Mouse (Mus musculus): ENCODE measurements around the gene Plagl2.
A peak's percentile ranks its signal among the peaks of the same experiment; 100 is the strongest.
"Not testable (repeated sequence)": the region's sequence is repeated elsewhere in the genome, so short reads cannot be mapped to it uniquely, and the experiment has no call there.

Gene Plagl2

DNA sequence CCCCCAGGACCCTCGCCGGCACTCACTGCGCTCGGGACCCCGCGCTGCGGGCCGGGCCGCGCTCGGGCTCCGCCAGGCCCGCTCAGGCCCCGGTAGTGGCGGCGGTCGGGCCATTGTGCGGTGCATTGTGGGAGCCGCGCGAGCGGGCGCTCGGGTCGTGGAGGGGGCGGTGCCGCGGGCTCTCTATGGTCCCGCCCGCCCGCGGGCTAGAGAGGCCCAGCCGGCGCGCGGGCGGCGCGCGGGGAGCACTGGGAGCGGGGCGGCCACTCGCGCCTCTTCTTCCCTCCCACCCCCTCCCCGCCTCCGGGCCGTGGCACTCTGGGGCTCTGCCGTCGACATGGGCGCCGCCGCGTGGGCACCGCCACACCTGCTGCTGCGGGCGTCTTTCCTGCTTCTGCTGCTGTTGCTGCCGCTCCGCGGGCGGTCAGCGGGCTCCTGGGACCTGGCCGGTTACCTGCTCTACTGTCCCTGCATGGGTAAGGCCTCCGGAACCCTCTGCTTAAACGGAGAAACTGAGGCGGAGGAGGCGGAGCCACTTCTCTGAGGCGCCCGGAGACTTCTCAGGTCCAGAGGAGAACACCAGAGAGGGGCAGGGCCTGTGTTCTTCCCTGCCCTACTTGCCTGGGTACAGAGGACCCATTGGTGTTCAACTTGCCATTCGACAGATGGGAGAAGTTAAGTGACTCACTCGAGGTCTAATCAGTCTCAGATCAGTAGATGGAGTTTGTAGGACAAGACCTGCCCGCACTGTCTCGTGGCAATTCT is at the start of gene Plagl2, which contains the start of gene Pofut1:
Gene Plagl2, minus strand, starts transcription at position 177 of the 765 bp plus-strand sequence.
Gene Pofut1, plus strand, starts transcription at position 284 of the 765 bp plus-strand sequence.
- DNase-seq = peak; percentile 94

DNA sequence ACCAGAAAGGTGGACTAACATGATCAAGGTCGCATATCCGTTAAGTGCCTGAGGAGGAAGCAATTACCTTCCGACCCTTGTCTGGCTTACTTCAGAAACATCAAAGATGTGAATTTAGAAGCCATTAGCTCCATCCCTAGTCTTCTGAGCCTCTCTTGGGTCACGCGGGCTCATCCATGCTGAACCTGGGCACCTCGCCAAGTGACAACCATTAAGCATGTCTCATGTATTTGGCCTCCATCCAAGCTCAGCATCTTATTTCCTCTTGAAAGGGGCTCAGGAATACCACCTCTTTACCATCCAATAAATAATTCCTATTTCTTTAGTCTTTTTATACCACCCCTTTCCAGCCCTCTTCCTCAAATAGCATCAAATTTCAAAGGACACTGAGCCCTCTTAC is 46.6 kb upstream of the Plagl2 start:
- DNase-seq = peak; percentile 81

DNA sequence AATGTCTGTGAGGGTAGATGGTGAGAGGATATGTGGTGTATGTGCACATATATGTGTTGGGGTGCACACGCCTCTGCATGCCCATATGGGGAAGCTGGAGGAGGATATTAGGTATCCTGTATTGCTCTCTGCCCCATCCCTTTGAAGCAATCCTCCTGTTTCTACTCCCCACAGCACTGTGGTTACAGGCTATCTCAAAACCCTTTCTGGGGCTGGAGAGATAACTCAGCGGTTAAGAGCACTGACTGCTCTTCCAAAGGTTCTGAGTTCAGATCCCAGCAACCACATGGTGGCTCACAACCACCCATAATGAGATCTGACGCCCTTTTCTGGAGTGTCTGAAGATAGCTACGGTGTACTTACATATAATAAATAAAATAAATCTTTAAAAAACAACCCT is 45.3 kb upstream of the Plagl2 start:
- no peak for DNase-seq

DNA sequence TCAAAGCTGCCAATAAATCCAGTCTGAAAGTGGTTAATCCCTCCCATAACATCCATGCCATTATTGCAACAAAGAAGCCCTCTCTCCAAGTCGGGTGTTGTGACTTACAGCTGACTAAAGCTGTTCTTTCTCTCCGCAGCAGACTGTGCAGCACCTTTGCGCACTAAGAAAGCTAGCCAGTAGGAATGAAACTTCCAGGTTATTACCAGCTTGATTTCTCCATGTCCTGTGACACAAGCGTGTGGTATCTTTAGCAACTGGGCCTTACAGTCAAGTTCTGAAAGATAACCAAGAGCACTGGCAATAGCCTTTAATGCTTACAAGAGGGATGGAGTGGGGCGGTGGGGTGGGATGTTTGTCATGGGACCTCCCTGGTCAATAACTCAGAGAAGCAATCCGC is 42.7 kb upstream of the Plagl2 start:
- no peak for DNase-seq

DNA sequence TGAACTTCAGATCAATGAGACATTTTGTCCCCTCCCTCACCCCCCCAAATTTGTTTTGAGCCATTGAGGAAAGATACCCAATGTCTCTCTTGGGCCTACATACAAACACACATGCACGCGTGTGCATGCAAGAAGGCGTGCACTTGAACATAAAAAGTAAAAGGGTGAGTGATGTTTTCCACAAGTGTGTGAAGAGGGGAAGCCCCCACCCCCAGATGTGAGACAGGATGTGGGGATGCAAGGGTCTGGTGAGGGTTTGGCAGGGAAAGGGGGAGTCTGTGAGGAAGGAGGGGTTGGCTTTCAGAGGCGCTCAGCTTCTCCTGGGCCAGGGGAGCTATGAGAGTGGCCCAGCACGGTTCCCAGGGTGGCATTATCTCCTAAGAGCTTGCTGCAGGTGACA is 37.1 kb upstream of the Plagl2 start:
- DNase-seq = no peak

DNA sequence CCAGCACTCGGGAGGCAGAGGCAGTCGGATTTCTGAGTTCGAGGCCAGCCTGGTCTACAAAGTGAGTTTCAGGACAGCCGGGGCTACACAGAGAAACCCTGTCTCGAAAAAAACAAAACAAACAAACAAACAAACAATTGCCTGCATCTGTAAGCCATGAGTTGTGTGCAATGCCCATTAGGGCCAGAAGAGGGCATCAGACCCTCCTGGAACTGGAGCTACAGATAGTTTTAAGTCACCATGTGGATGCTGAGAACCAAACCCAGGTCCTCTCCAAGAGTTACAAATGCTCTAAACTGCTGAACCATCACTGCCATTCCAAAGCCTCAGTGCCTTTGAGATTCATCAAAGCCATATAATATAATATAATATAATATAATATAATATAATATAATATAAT is 35.6 kb upstream of the Plagl2 start:
- not testable (repeated sequence) for DNase-seq

DNA sequence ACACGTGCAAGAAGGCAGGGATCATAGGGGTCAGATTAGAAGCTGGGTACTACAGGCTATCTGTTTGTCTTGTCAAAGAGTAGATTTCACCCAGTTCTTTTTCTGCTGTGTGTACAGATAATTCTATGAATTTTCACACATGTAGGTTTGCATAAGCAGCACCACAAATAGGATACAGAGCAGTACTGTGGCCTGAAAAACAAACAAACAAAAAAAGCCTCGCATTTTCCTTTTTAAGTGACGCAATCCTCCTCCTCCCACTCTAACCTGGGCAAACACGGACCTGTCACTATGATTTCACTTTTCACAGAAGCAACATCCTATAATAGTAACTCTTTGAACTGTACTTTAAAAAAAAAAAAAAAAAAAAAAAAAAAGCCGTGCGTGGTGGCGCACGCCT is 35.2 kb upstream of the Plagl2 start:
- DNase-seq = no peak

DNA sequence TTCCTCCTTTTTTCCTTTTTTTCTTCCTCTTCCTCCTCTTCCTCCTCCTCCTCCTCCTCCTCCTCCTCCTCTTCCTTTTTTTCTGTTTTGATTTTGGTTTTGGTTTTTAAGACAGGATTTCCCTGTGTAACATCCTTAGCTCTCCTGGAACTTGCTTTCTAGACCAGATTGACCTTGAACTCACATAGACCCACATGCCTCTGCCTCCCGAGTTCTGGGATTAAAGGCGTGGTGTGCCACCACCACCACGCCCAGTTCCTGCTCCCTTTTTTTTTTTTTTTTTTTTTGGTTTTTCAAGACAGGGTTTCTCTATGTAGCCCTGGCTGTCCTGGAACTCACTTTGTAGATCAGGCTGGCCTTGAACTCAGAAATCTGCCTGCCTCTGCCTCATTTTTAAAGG is 34.4 kb upstream of the Plagl2 start:
- DNase-seq = not testable (repeated sequence)

DNA sequence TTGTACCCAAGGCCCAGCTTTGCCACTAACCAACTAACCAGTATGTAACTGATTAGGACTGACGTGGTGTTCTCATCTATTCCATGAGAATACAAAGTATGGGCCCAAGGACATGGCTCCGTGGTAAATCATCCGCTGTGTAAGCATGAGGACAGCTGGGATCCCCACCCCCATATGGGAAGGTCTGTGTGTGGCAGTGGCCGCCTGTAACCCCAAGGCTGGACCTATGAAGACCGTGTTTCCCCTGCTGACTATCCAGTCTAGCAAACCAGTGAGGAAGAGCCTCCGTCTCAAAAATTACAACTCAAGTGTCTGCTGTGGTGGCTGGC is 33.7 kb upstream of the Plagl2 start:
- DNase-seq = no peak

DNA sequence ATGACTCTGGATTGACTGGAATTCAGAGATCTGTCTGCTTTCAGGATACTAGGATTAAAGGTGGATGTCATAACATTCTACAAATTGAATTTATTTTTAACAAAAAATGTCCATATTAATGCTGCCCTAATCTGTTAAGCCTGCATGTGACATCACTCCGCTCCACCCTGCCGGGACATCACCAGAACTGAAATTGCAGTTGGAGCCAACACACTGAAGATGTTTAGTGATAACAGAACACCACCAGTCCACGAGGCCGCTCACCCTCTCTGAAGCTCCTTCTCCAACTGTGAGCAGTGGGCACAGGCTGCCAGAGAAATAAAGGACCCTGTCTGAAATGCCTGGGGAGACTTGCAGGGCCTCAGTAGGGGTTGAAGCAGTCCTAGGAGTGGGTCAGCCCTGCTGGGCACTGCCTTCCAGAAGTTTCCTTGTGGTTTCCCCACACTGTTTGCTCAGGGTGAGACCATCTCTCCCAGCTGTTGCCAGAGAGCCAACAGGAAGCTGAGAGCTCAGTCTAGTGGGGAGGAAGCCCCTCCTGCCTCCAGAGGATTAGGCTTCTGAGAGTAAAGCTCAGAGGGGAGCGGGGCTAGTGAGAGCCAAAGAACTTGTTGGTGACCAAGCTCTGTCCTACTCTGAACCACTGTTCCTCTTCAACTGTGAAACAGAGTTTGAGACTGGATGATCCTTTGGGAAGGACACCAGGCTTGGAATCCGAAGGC is 33.1 kb upstream of the Plagl2 start:
- peak; percentile 47 for DNase-seq

DNA sequence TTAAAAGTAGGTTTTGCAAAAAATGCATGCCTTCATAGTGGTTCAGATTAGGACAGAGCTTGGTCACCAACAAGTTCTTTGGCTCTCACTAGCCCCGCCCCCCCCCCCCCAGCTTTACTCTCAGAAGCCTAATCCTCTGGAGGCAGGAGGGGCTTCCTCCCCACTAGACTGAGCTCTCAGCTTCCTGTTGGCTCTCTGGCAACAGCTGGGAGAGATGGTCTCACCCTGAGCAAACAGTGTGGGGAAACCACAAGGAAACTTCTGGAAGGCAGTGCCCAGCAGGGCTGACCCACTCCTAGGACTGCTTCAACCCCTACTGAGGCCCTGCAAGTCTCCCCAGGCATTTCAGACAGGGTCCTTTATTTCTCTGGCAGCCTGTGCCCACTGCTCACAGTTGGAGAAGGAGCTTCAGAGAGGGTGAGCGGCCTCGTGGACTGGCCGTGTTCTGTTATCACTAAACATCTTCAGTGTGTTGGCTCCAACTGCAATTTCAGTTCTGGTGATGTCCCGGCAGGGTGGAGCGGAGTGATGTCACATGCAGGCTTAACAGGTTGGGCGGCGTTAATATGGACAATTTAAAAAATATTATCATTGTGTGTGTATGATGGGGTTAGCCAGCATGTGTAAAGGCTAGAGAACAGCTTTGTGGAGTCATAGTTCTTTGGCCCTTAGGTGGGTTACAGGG is 29.1 kb upstream of the Plagl2 start:
- not testable (repeated sequence) for DNase-seq

DNA sequence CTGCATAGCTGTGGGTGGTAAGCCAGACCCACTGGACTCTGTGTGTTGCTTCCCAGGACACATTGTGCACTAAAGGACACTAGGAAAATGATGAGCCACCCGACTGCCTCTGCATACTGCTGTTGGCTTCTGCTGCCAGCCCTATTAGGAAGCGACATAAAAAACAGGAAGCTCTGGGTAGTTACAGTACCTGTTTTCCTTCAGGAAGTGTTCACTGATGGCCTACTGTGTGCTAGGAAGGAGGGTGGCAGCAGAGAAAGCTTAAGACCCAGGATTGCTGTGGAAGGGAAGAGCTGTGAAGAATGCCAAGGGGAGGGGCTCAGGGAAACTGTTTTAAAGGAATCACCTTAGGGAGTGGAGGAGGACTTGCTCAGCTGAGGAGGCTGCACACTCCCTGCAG is 26.1 kb upstream of the Plagl2 start:
- DNase-seq = no peak

DNA sequence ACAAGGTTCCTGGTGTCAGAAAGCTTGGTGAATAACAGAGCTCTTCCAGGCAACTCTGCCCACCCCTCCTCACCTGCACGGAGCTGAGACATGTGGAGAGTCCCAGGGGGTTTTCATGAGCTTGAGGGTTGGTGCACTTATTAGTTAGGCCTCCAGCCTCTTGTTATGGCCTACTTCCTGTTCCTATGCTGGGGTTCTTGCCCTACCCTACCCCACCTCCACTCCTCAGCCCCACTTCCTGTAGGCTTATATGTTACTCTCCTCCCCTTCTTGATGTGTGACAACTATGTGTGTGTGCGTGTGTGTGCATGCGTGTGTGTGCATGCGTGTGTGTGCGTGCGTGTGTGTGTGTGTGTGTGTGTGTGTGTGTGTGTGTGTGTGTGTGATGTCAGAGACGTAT is 21.8 kb upstream of the Plagl2 start:
- no peak for DNase-seq

DNA sequence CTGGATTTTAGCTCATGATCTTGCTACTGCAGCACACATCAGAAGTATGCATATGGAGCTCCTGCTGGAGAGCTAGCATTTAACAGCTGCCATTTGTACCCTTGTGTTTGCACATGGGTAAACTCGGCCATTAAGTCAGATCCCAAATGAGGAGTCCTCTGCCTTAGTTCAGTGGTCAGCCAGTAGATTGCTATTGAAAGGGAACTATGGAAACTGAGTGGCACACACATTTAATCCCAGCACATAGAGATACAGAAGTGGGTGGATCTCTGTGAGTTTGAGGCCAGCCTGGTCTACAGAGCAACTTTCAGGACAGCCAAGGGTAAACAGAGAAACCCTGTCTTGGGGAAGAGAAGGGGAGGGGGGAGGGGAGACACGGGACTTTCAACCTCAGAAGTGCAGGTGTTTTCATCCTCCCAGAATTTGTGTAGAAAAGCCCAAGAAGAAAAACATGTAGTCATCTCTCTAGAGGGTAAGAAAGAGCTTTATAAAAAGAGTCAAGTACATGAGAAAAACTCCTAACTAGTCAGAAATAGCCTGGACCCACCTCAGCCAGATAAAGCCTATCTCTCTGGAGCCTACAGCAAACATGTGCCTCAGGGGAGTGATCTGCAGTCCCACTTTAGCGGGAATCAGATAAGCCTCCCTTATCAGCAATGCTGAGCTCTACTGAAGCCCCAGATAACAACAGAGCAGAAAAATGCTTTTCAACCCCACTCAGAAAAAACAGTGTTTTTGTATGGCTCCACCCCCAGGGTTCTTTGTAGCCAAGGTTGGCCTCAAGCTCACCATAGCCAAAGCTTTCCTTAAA is 18.8 kb upstream of the Plagl2 start:
- no peak for DNase-seq

DNA sequence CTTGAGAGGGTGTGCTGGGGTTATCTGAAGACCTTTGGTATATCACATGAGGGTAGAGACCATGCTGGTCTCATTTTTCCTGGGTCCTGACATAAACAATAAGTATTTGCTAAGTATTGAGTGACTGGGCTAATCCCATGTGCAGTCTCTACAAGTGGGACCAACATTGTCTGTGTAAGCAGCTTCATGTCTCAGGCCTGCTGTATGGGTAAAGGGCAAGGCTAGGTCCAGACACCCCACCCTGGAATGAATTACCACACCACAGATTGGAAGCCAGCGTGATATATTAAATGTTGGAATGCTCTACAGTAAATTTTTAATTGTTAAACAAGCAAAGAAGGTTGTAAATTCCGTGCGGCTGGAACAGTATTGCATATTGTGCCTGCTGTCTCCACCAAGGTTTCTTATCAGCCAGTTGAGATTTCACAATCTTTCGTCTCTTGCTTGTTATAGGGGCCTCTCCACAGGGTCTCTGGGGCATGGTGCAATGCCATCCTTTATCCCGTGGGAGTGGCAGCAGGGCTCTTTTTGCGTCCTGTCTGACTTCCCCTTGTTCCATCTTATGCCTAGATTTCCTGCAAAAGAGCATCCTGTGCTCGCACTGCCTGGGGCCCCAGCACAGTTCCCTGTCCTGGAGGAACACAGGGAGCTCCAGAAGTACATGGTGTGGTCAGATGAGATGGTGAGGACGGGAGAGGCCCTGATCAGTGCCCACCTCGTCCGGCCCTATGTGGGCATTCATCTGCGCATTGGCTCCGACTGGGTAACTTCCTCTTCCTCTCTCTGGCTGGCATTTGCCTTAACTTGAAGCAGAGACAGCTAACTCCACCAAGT is 18.0 kb upstream of the Plagl2 start:
- DNase-seq = no peak

DNA sequence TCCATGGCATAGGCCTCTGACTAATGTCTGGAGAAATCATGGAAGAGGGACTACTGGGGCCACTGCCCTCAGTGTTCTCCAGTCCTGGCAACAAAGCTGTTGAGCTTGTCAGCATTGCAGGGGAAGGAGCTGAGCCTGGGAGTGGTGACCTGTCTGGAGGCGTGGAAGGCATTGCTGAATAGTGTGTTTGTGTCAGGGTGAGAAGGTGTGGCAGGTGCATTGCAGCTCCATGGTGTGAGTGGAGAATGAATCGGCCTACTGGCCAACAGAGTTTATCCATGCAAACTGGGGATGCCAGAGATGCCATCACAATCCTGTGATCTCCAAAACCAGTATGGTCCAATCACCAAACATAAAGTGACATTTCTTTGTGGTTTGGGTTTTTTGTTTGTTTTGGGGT is 15.4 kb upstream of the Plagl2 start:
- no peak for DNase-seq

DNA sequence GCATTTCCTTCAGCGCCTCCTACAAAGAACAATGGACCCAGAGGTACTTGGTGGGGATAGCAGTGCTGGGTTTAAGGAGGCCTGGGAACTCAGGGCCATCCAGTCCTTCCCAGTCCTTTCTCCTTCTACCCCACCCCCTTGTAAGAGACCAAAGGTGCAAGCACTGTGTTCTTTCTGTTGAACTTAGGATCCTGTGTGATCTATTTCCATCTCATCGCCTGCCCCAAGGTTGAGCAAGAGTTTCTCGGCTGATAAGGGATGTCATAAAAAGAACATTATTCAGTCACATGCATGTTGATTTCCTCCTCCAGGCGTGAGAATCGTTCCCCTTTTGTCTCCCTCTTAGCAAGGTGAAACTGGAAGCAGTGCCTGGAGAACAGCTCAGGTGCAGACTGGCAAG is 8.5 kb upstream of the Plagl2 start:
- DNase-seq = no peak

DNA sequence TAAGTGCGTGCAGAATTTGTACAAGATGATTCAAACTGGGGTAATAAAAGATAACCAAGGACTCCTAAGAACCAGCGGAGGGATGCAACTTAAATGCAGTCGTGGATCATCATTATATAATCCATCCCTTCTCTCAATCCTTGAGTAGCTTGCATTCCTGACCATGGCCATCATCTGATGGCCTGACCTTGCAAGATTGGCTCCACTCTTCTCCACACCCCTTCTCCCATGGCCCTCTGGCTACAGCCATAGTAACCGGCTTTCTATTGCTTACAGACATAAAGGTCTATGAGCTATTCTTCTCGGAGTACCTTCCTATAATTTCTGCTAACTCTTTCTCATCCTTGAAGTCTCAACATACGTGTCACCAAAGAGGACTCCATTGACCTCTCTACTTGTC is 930 bp upstream of the Plagl2 start:
- DNase-seq = no peak

DNA sequence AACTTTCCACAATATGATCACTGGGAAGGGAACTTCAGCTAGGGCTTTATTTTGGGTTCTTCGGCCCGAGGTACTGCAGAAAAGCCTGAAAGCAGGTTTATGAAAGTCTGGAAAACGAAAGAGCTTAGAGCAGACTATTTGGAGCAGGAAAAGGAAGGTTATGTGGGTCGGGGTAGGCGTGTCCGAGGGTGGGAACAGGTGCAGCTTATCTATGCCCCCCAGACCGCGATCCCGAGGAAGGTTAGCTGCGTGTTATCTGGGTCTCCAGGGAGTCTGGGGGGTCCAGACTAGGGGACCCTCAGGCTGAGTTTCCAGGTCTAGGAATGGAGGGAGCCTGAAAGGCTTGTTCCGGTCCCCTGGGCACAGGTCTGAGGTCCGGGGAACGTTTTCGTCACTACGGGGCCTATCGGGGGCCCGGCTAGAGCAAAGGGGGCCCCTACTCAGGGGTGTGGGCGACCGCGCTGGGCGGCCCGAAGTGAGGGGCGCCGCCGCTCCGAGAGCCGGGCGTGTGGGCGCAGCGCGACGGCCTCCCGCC is 458 bp downstream of the Plagl2 start:
- DNase-seq = peak; percentile 42

DNA sequence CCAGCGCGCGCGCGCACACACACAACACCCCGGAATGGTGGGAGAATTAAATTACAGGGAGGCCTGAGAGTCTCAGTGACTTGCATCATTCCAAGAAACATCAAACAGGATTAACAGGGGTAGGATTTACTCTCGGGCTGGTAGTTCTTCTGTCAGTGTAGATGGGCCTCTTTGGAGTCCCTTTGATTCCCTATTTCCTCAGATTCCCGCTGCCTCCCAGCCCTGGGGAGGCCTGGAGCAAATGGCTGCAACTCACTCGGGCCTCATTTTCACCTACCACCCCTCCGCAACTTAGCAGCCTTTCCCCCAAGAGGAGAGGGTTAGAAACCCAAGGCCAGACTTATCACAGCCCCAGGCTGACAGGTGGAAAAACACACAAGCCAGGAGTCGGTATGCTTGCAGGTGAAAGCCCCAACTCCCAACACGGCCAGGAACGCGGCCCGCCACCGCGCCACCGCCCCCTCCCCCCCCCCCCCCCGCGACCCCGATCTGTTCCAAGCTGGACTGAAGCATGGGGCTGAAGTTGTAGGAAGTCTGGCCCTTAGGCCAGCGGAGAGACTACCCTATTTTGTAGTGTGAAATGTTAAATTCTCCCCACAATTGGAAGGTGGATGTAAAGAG is 1.3 kb downstream of the Plagl2 start:
- DNase-seq = no peak

All from kidney, postnatal 10 days (tissue).